Mouse (Mus musculus) gastrocnemius, postnatal 36 days (tissue): ENCODE measurements around the gene Ddit4. TPM values are rescaled to one million over a fixed set of nuclear protein-coding genes. Genes with fewer than 3 reads are reported as not detected.

Source experiments
- DNase-seq, 2 experiments: peaks; one replicate each; pipeline ENCODE4 v3.0.0; 2022
- intact Hi-C: fragments of 180-260 bp; cut with DNase I; formaldehyde crosslinking; loops from one replicate; pipeline ENCODE4 v1.15.1; 2025
- total RNA-seq, 2 experiments: library from RNA; stranded (reverse); gene quantifications; 2 replicates each; pipeline ENCODE4 v1.2.3; 2021

The Ddit4 gene
- total RNA-seq, 2 experiments from 2014 or later: 18.2 to 39.3 TPM

GRCm38 (mm10) chr10:59952152-59952780 is 632 bp upstream of the Ddit4 start:
- peak in 1 of 2 experiments; percentile 69 for DNase-seq
- intact Hi-C loops: loop anchor here (2.0 to 5.0 kb wide), 2 partner anchors 21 to 35 kb away; no protein-coding TSS in a partner anchor

- intact Hi-C loops: loop anchor here (2.0 to 5.0 kb wide), 2 partner anchors 33 to 56 kb away; no protein-coding TSS in a partner anchor
- DNase-seq: peak; percentile 69 to 73
Measured at GRCm38 (mm10) chr10:59950716-59951191, 880 bp downstream of the Ddit4 start.

GRCm38 (mm10) chr10:59949783-59950605 is 1.6 kb downstream of the Ddit4 start:
- DNase-seq: no peak
- intact Hi-C loops: loop anchor here (2.0 to 5.0 kb wide), 2 partner anchors 33 to 55 kb away; no protein-coding TSS in a partner anchor

- DNase-seq: no peak
- intact Hi-C loops: no loop called here
Measured at GRCm38 (mm10) chr10:59949255-59949648, 2.4 kb downstream of the Ddit4 start.

- intact Hi-C loops: no loop called here
- DNase-seq: no peak
Measured at GRCm38 (mm10) chr10:59948363-59949254, 3.0 kb downstream of the Ddit4 start.

GRCm38 (mm10) chr10:59947296-59948073 is 4.1 kb downstream of the Ddit4 start:
- intact Hi-C loops: no loop called here
- DNase-seq: no peak

GRCm38 (mm10) chr10:59946362-59946761 is 5.3 kb downstream of the Ddit4 start:
- no peak for DNase-seq
- intact Hi-C loops: no loop called here

GRCm38 (mm10) chr10:59945416-59945815 is 6.2 kb downstream of the Ddit4 start:
- DNase-seq: no peak
- intact Hi-C loops: no loop called here

GRCm38 (mm10) chr10:59943421-59943989 is 8.1 kb downstream of the Ddit4 start:
- peak in 1 of 2 experiments; percentile 60 for DNase-seq
- intact Hi-C loops: loop anchor here (2.0 kb wide), 1 partner anchor 19 kb away; no protein-coding TSS in a partner anchor

GRCm38 (mm10) chr10:59942847-59943420 is 8.7 kb downstream of the Ddit4 start:
- intact Hi-C loops: loop anchor here (2.0 kb wide), 1 partner anchor 18 kb away; no protein-coding TSS in a partner anchor
- no peak for DNase-seq

- intact Hi-C loops: loop anchor here (2.0 kb wide), 1 partner anchor 18 kb away; no protein-coding TSS in a partner anchor
- no peak for DNase-seq
Measured at GRCm38 (mm10) chr10:59942281-59942846, 9.3 kb downstream of the Ddit4 start.

- intact Hi-C loops: no loop called here
- no peak for DNase-seq
Measured at GRCm38 (mm10) chr10:59939081-59939480, 12.6 kb downstream of the Ddit4 start.

- no peak for DNase-seq
- intact Hi-C loops: no loop called here
Measured at GRCm38 (mm10) chr10:59938662-59939061, 13.0 kb downstream of the Ddit4 start.

GRCm38 (mm10) chr10:59936058-59936856 is 15.4 kb downstream of the Ddit4 start:
- no peak for DNase-seq
- intact Hi-C loops: no loop called here

GRCm38 (mm10) chr10:59934039-59934438 is 17.6 kb downstream of the Ddit4 start:
- intact Hi-C loops: no loop called here
- DNase-seq: no peak

- DNase-seq: no peak
- intact Hi-C loops: no loop called here
Measured at GRCm38 (mm10) chr10:59932521-59932920, 19.1 kb downstream of the Ddit4 start.

GRCm38 (mm10) chr10:59930996-59931395 is 20.6 kb downstream of the Ddit4 start:
- no peak for DNase-seq
- intact Hi-C loops: no loop called here

- no peak for DNase-seq
- intact Hi-C loops: no loop called here
Measured at GRCm38 (mm10) chr10:59929205-59929604, 22.4 kb downstream of the Ddit4 start.
